Comparison of ENCODE assay signal across 20 mouse cellular contexts in genomic region chr7:100203616-100204015, GRCm38 (mm10). TPM values are rescaled to one million over a fixed set of nuclear protein-coding genes. Genes with fewer than 3 reads are reported as not detected.
"Had no signal": no experiment of that assay in that cellular context is flagged by ENCODE, and none has a peak within 500 bp of the region (broad histone marks: within the 10 kb centered on the region; RNA-seq: fewer than 3 reads in every experiment).

No protein-coding gene starts in this region.

- H3K4me3 ChIP-seq: kidney, embryonic 15.5 days; left cerebral cortex, adult 2 months; limb, embryonic 12.5 days; megakaryocyte, embryonic 14.5 days; midbrain, embryonic 15.5 days; neural tube, embryonic 13.5 days; stomach, embryonic 15.5 days had no signal

- DNase-seq: kidney, adult 2 months; kidney, postnatal 14 days; liver; lung, adult 2 months; retina, postnatal 1 day; right cerebral cortex, postnatal 4 days; thymus, postnatal 4 days had no signal

- ATAC-seq: lung, postnatal 0 days; midbrain, embryonic 15.5 days had no signal

- H3K9ac ChIP-seq: kidney, embryonic 15.5 days; limb, embryonic 12.5 days; liver, embryonic 14.5 days; midbrain, embryonic 15.5 days; neural tube, embryonic 13.5 days; stomach, embryonic 15.5 days had no signal

- H3K36me3 ChIP-seq: kidney, embryonic 15.5 days; limb, embryonic 12.5 days; midbrain, embryonic 15.5 days; neural tube, embryonic 13.5 days; stomach, embryonic 15.5 days had no signal

- H3K27ac ChIP-seq: kidney, embryonic 15.5 days; left cerebral cortex, adult 2 months; limb, embryonic 12.5 days; liver, embryonic 14.5 days; macrophage; midbrain, embryonic 15.5 days; neural tube, embryonic 13.5 days; stomach, embryonic 15.5 days had no signal

- H3K9me3 ChIP-seq: kidney, embryonic 15.5 days; limb, embryonic 12.5 days; megakaryocyte, embryonic 14.5 days; midbrain, embryonic 15.5 days; neural tube, embryonic 13.5 days; stomach, embryonic 15.5 days had no signal

- H3K27me3 ChIP-seq: kidney, embryonic 15.5 days; limb, embryonic 12.5 days; midbrain, embryonic 15.5 days; neural tube, embryonic 13.5 days; stomach, embryonic 15.5 days had no signal

- H3K4me1 ChIP-seq: midbrain, embryonic 15.5 days; neural tube, embryonic 13.5 days; stomach, embryonic 15.5 days had no signal

- H3K4me2 ChIP-seq: kidney, embryonic 15.5 days; limb, embryonic 12.5 days; midbrain, embryonic 11.5 days; midbrain, embryonic 15.5 days; neural tube, embryonic 13.5 days; stomach, embryonic 15.5 days had no signal

RNA-seq across cellular contexts. Expression of gene Kcne3, which starts 27.3 kb away (rescaled TPM):
- total RNA-seq: left cerebral cortex, postnatal 14 days had no signal

RNA-seq across cellular contexts. Expression of gene Lipt2, which starts 44.5 kb away (rescaled TPM):
- total RNA-seq: monocyte, adult 5-6 weeks had no signal
